Mouse (Mus musculus): ENCODE results near the gene Srd5a2.

The Srd5a2 gene

DNA sequence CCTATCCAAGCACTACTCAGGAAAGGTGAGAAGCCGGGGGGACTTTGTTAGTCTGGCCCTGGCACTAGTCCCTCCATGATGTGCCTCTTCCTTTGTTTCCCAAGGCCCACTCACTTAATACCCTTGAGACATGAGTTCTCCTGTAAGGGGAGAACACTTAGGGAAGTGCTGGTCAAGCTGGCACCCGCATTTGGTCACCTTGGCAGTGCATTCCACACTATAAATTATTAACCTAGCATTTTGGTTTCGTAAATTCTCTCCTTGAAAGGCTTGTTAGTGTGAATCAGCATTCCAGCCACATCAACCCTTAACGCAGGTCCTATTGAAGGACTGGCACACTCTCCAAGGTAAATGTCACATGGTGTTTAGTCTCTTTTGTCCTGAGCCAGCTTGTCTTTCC lies 61.8 kb downstream of the Srd5a2 start:
- DNase-seq (ENCODE audit: low read depth, low spot score), result no peak

DNA sequence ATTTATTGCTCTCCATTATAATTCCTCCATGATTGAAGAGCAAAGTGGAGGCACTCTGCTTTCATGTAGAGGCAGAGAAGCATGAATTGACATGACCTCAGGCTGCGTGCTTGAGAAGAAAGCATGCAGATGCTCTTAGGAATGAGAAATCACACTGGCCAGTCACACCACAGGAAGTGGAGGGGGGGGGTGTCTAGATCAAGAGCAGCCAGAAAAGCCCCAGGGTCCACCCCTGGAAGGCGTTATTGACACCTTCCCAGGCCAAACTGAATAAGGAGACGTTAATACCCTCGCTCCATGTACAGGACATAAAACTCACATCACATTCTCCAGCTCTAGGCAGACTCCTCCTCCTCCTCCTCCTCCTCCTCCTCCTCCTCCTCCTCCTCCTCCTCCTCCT lies 63.2 kb downstream of the Srd5a2 start:
- no peak for DNase-seq (ENCODE audit: low read depth, low spot score)

DNA sequence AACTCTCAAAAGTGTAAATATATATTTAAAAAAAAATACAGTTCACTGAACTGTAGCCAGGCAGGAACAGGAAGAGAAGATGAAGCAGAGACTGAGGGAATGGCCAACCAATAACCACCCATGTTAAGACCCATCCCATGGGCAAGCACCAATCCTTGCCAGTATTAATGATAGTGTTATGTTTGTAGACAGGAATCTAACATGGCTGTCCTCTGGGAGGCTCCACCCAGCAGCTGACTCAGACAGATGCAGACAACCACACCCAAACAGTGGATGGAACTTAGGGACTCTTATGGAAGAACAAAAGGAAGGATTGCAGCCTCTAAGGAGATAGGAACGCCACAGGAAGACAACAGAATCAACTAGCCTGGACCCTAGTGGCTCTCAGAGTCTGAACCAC lies 64.8 kb downstream of the Srd5a2 start:
- peak; percentile 1 for DNase-seq (ENCODE audit: low read depth, low spot score)

DNA sequence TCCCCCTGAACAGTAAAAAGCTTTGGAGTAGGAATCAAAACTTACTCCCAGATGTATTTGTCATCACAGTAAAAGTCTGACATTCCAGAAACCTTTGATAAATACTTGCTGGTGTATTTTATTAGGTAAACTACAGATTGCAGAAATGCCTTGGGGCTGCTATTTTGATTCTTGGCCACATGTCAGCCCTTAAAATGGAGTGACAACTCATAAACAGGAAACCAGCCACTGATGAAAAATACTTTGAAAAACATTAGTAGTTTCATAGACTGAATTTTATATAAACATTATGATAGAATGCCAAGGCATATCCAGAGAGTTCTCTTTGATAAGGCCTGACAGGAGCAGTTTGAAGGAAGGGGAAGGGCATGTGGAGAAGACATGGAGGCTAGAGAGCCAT lies 71.7 kb downstream of the Srd5a2 start:
- DNase-seq (ENCODE audit: low read depth, low spot score), result no peak

DNA sequence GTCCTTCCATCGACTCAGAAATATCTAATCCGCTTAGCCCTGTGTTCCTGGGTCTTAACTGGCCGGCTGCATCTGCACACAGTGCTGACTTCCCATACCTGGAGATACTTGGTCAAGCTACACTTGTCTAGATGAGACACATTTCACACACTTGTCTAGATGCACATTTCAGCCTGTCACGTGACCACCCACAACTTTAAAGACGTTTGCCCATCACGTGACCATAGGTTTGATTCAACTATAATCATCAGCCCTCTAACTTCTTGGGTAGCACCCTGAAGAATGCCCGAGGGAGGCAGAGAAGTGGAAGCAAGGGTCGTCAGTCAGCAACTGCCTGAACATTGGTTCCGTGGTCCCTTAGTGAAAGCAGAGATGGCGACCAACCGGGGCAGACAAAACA lies 75.1 kb downstream of the Srd5a2 start:
- DNase-seq (ENCODE audit: low read depth, low spot score), result no peak

DNA sequence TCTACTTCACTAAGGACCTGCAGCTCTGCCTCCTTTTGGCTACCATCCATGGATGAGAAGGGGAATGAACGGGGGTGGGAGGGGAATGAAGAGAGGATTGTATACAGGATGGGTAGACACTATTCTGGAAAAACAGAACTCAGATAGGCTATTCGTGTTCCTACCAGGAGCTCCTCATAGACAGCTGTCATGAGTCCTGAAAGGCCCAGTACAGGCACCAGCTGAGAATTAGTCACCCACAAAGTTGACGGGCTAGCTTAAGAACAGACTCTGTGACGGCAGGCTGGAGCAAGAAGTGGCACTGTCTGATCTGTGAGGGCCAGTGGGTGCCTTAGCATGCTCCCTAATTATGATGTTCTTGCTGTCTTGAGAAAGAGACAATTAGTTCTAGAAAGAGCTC lies 76.4 kb downstream of the Srd5a2 start:
- DNase-seq (ENCODE audit: low read depth, low spot score), result no peak

DNA sequence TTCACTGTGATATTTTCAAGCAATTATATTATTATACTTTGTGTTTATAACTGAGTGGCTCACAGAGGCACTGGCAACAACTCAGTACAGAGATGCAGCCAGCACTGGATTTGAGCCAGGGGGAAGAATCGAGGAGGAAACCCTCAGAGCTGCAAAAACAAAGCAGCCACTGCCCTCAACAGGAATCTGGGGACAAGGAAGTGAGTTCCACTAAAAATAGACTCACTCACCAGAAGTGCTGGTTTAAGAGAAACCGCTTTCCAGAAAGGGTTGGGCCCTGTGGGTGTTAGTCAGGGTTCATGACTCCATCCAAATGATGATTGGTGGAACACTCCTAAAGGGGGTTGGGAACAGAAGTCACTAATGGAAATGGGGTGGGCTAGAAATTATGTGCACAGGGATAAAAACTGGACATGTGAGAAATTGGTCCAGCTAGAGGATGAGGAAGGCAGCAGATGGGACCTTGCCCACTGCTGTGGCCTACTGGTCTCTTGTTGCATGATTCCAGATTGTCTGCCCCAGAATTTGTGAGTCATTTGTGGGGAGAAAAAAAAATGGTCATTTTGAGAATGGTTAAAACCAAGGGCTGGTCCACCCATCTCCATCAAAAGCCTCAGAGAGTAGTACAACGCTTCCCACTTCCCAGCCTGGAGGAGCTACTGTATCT lies 77.2 kb downstream of the Srd5a2 start:
- DNase-seq (ENCODE audit: low read depth, low spot score), result no peak
